Mouse (Mus musculus): ENCODE results near the gene Dclk1.
A peak's percentile ranks its signal among the peaks of the same experiment; 100 is the strongest.

Gene Dclk1

DNA sequence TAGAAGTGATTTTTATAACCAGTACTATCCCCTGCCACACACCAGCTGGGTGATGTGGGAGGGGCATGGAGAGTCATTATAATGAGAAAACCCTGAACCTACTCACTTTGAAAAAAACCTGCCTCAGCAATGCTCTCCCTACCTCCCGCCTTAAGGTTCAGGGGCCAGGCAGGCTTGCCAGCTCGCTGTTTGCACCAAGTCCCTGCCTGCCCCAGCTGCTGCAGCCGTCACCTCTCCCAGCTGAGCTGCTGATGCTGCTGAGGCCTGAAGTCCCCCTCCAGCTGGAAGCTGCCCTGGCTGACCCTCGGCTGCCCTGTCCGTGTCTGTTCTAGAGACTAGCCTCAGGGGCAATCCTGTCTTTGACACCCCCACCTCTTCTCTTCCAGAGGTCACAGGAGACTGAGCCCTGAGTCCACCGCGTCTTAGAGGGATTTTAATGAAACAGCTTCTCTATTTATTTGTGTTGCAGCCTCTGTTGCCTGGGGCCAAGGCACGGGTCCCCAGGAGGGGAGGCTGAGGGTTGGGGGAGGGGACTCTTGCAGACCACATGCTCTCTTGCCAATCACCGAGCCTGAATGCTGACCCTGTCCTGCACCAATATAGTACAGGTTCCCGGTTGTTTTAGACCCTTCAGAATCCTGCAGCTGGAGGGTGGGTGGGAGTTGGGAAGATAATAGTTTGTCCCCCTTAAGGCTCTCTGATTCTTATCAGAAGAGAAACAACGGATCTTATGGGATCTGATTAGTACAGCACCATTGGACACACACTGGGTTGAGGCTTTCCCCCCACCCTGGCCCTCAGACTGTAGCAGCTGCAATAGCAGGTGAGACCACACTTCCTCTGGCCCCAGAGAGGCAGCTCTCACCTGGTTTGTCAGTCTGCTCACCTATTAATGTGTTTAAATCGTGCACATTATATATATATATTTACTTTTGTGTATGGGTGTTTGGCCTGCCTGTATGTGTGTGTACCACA, 346.1 kb downstream of the Dclk1 start:
- peak; percentile 71 for DNase-seq (ENCODE audit: low spot score)

Data from retina, embryonic 14.5 days (tissue).